Mouse (Mus musculus) stomach, postnatal 0 days (tissue): ENCODE data around the gene Vps52. TPM values are rescaled to one million over a fixed set of nuclear protein-coding genes. Genes with fewer than 3 reads are reported as not detected.

Experiments used
- ATAC-seq: fragments of 200-750 bp; cut with Nextera tagmentation; 2 replicates; pipeline ENCODE4 v1.8.0; 2017; ENCODE audit not compliant: low FRiP score, low TSS enrichment
- DNase-seq: peaks from one replicate; pipeline ENCODE4 v3.0.0-alpha.2; 2016; ENCODE audit warnings: low spot score
- H3K27ac ChIP-seq: fragments of 300-500 bp; sonication (generic); replicated peaks from 2 replicates; pipeline ENCODE4 v1.5.1; 2014; ENCODE audit warnings: mild to moderate bottlenecking, control low read depth
- H3K27me3 ChIP-seq: fragments of 300-500 bp; sonication (generic); 2 replicates; pipeline ENCODE4 v1.6.1; 2014; ENCODE audit warnings: low read length; ENCODE audit not compliant: control insufficient read depth, insufficient read depth
- H3K36me3 ChIP-seq: fragments of 300-500 bp; sonication (generic); 2 replicates; pipeline ENCODE4 v1.6.1; 2014; ENCODE audit warnings: low read length, mixed read lengths; ENCODE audit not compliant: control insufficient read depth, insufficient read depth
- H3K4me1 ChIP-seq: fragments of 300-500 bp; sonication (generic); replicated peaks from 2 replicates; pipeline ENCODE4 v1.6.1; 2014; ENCODE audit warnings: antibody characterized with exemption; ENCODE audit not compliant: control insufficient read depth, insufficient read depth
- H3K4me2 ChIP-seq: fragments of 300-500 bp; sonication (generic); replicated peaks from 2 replicates; pipeline ENCODE4 v1.6.1; 2014; ENCODE audit warnings: low read depth, mild to moderate bottlenecking, control low read depth, moderate library complexity
- H3K4me3 ChIP-seq: fragments of 300-500 bp; sonication (generic); 2 replicates; pipeline ENCODE4 v1.5.1; 2014; ENCODE audit warnings: low read depth, low read length, control low read depth
- H3K9ac ChIP-seq: fragments of 300-500 bp; sonication (generic); 2 replicates; pipeline ENCODE4 v1.6.1; 2014; ENCODE audit warnings: mild to moderate bottlenecking, low read length, control low read depth, mixed read lengths
- H3K9me3 ChIP-seq: fragments of 300-500 bp; sonication (generic); 2 replicates; pipeline ENCODE4 v1.6.1; 2016; ENCODE audit warnings: low read length; ENCODE audit not compliant: control insufficient read depth
- CTCF ChIP-seq: IDR thresholded peaks from 2 replicates; pipeline ENCODE4 v1.5.1; 2016; ENCODE audit warnings: antibody characterized with exemption, low read depth, mild to moderate bottlenecking, moderate library complexity
- EP300 ChIP-seq: optimal IDR thresholded peaks from 2 replicates; pipeline ENCODE3; 2016; ENCODE audit warnings: antibody characterized with exemption
- WGBS: fragments of 180-500 bp; shearing (Covaris S2); extraction: QIAGEN DNeasy Blood & Tissue Kit; methylation state at CpG from one replicate; pipeline ENCODE4 v1.1.7; 2014; 5-methylcytosine and 5-hydroxymethylcytosine counted together
- polyA plus RNA-seq: library from polyadenylated mRNA; unstranded; fragments of >200 nt; fragmentation: Nextera tagmentation; extraction: Ambion mirVana; gene quantifications from 2 replicates; pipeline ENCODE4 v1.2.1, GENCODE M21; 2015

Vps52 gene
- polyA plus RNA-seq, 1 experiment from 2014 or later: 24.7 TPM

- H3K36me3 ChIP-seq: no peaks in the 10 kb centered on the region
- DNase-seq (no peak), ATAC-seq (no peak)
- no peak for TF ChIP-seq CTCF
- no peak for TF ChIP-seq EP300
- no peaks in the 10 kb centered on the region for H3K9me3 ChIP-seq
- H3K27ac ChIP-seq: no peak overlapping the region
- no peak overlapping the region for H3K4me3 ChIP-seq
- no peaks in the 10 kb centered on the region for H3K4me1 ChIP-seq
- WGBS: 95% methylated on average over 8 of the region's 8 CpGs
- H3K27me3 ChIP-seq: no peaks in the 10 kb centered on the region
- no peak overlapping the region for H3K9ac ChIP-seq
- H3K4me2 ChIP-seq: no peak overlapping the region
Measured at GRCm38 (mm10) chr17:34013436-34013835, 57.8 kb downstream of the Vps52 start.

Other genes with a start within 250 kb of the Vps52 start
- gene March2, start 237.1 kb upstream of the Vps52 start, polyA plus RNA-seq: 51.1 and 54.6 TPM in 2 replicates
- gene Rab11b, start 195.3 kb upstream of the Vps52 start, polyA plus RNA-seq: 164 TPM in 2 replicates
- gene Angptl4, start 174.0 kb upstream of the Vps52 start, polyA plus RNA-seq: 31.3 and 42.4 TPM in 2 replicates
- gene Kank3, start 145.3 kb upstream of the Vps52 start, polyA plus RNA-seq: 17.1 and 20.3 TPM in 2 replicates
- gene Rps28, start 131.2 kb upstream of the Vps52 start, polyA plus RNA-seq: 1,008 and 1,055 TPM in 2 replicates
- 497 TPM in 2 replicates for gene Ndufa7, start 131.2 kb upstream of the Vps52 start, polyA plus RNA-seq
- 32.7 and 38.2 TPM in 2 replicates for gene Cd320, start 112.7 kb upstream of the Vps52 start, polyA plus RNA-seq
- not detected in 2 replicates for gene Gm7029, start 82.0 kb upstream of the Vps52 start, polyA plus RNA-seq
- gene Kifc1, start 65.2 kb upstream of the Vps52 start, polyA plus RNA-seq: 1.3 and 1.7 TPM in 2 replicates
- gene Platr17, start 50.7 kb upstream of the Vps52 start, polyA plus RNA-seq: 1.1 TPM in 2 replicates
- 18.1 and 22.4 TPM in 2 replicates for gene Daxx, start 46.4 kb upstream of the Vps52 start, polyA plus RNA-seq
- 63.7 and 72.4 TPM in 2 replicates for gene Tapbp, start 39.9 kb upstream of the Vps52 start, polyA plus RNA-seq
- gene Zbtb22, start 39.9 kb upstream of the Vps52 start, polyA plus RNA-seq: 10.7 and 12.2 TPM in 2 replicates
- gene Rgl2, start 26.3 kb upstream of the Vps52 start, polyA plus RNA-seq: 18.6 and 24.4 TPM in 2 replicates
- gene Pfdn6, start 15.5 kb upstream of the Vps52 start, polyA plus RNA-seq: 92.7 and 96.8 TPM in 2 replicates
- 17.1 and 20.2 TPM in 2 replicates for gene Wdr46, start 15.2 kb upstream of the Vps52 start, polyA plus RNA-seq
- 15.0 and 15.2 TPM in 2 replicates for gene B3galt4, start 4.3 kb upstream of the Vps52 start, polyA plus RNA-seq
- gene Rps18, start 189 bp downstream of the Vps52 start, polyA plus RNA-seq: 1,740 and 1,781 TPM in 2 replicates
- 129 and 130 TPM in 2 replicates for gene H2-K1, start 44.5 kb downstream of the Vps52 start, polyA plus RNA-seq
- 13.3 and 14.6 TPM in 2 replicates for gene Ring1, start 68.9 kb downstream of the Vps52 start, polyA plus RNA-seq
- 37.6 and 42.4 TPM in 2 replicates for gene H2-Ke6, start 72.2 kb downstream of the Vps52 start, polyA plus RNA-seq
- gene Slc39a7, start 75.9 kb downstream of the Vps52 start, polyA plus RNA-seq: 114 and 118 TPM in 2 replicates
- gene Rxrb, start 76.0 kb downstream of the Vps52 start, polyA plus RNA-seq: 25.0 and 26.9 TPM in 2 replicates
- 0.18 and 0.29 TPM in 2 replicates for gene Col11a2, start 83.6 kb downstream of the Vps52 start, polyA plus RNA-seq
- gene H2-Oa, start 136.5 kb downstream of the Vps52 start, polyA plus RNA-seq: 0.25 and 0.29 TPM in 2 replicates
- gene H2-DMa, start 163.7 kb downstream of the Vps52 start, polyA plus RNA-seq: 9.1 and 9.5 TPM in 2 replicates
- gene Brd2, start 166.8 kb downstream of the Vps52 start, polyA plus RNA-seq: 45.0 and 48.1 TPM in 2 replicates
- gene H2-DMb2, start 187.5 kb downstream of the Vps52 start, polyA plus RNA-seq: 0.45 and 0.53 TPM in 2 replicates
- 2.1 and 2.6 TPM in 2 replicates for gene H2-DMb1, start 197.3 kb downstream of the Vps52 start, polyA plus RNA-seq
- 7.0 and 8.3 TPM in 2 replicates for gene Tap1, start 231.7 kb downstream of the Vps52 start, polyA plus RNA-seq
- gene Psmb9, start 232.0 kb downstream of the Vps52 start, polyA plus RNA-seq: 11.9 and 12.8 TPM in 2 replicates
- gene Psmb8, start 241.9 kb downstream of the Vps52 start, polyA plus RNA-seq: 15.5 and 16.2 TPM in 2 replicates
- 5.8 and 5.9 TPM in 2 replicates for gene Tap2, start 247.7 kb downstream of the Vps52 start, polyA plus RNA-seq